Mouse (Mus musculus) T-helper 2 cell (primary cell): ENCODE results near the gene Ccdc148.

Source experiments
- in situ Hi-C: fragments of 300-600 bp; cut with MboI, MseI; formaldehyde crosslinking; loops from one replicate; pipeline ENCODE4 v1.15.1; 2025; ENCODE audit warnings: high pct_unique_total_duplicates

The Ccdc148 gene

DNA sequence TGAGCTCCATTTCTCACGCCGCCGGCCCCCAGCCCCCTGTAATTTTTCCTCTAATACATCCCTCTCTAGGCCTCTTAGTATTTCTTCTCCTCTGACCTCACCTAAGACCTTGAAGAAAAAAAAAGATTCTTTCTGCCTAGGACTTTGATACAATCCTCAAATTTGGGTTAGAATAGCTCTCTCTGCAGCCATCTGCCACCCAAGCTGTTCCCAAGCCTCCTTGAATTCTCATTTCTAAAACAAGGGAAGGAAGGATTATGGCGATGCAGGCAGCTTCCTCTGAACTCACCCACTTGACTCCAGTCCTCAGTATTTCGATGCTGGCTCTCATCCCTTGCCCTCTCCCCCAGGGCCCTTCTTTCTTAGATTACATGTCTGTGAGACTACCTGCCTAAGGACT lies 106.1 kb downstream of the Ccdc148 start:
- in situ Hi-C loops, result loop anchor here (5.0 kb wide), 1 partner anchor 288 kb away; no protein-coding TSS in a partner anchor

DNA sequence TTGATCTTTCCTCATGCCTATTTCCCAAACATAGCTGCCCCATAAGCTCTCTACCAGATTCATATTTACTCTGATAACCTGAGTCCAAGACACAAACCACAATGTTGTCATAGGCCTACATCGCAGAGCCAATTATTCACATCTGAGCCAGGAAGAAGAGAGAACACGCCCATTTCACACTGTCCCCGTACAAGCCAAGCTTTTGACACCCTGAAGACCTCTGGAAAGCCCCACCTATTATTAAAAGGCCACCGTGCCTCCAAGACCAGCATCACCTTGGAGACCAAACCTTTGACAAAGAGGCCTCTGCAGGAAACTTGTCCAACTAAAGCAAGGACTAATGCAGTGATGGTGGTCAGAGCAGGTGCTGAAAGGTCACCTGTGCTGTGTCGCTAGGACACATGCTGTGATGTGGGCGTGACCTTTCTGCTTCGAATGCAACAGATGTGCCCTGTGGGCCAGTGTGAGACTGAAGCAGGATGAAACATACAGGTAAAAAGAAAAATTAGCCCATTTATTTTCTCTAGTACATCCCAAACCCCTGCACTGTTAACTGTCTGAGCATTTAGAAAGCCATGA lies 106.9 kb downstream of the Ccdc148 start:
- in situ Hi-C loops, result loop anchor here (5.0 kb wide), 1 partner anchor 289 kb away; no protein-coding TSS in a partner anchor

DNA sequence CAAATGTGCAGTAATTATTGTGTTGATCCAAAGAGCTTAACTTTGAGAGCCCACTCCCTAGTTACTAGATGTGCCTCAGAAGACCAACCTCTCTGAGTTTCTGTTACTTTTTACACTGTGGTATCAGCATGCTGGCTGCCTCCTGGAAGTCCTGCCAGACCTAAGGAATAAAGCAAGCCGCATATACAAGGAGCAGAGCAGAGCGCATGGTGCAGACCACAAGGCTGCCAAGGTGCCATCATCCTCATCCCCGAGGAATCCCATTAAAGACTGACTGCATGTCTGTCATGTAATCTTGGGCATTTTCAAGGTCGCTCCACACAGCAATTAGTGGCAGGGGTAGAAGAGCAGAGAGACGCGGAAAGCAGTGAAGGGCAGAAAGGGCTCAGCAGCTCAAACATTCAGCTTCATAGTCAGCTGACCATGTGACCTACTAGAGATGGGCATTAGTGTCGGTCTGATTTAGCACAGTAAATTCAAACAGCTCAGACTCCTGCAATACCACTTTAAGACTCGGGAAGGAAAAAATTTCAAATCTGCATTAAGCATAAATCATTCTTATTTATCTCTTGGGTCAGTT lies 110.1 kb downstream of the Ccdc148 start:
- in situ Hi-C loops, result loop anchor here (5.0 kb wide), 1 partner anchor 292 kb away; no protein-coding TSS in a partner anchor

DNA sequence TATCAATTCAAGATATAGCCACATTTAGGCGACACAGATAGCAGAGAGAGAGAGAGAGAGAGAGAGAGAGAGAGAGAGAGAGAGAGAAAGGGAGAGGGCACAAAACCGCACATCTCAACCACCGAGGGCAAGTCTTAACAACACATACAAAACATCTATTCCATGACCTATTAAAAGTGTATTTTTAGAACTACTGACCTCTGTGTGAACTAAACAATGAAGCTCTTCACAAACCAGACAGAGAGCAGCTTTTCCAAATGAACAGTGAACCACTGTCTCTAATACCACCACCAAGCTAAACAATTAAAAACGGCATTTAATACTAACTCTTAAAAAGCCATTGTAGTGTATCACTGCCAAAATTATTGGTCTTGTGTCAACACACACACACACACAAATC lies 110.8 kb downstream of the Ccdc148 start:
- in situ Hi-C loops, result loop anchor here (5.0 to 10.0 kb wide), 3 partner anchors 88 to 915 kb away; no protein-coding TSS in a partner anchor

- in situ Hi-C loops, result loop anchor here (5.0 to 10.0 kb wide), 2 partner anchors 88 to 914 kb away; no protein-coding TSS in a partner anchor
These were observed 111.6 kb downstream of the Ccdc148 start for GRCm38 (mm10) chr2:59048775-59049451.

DNA sequence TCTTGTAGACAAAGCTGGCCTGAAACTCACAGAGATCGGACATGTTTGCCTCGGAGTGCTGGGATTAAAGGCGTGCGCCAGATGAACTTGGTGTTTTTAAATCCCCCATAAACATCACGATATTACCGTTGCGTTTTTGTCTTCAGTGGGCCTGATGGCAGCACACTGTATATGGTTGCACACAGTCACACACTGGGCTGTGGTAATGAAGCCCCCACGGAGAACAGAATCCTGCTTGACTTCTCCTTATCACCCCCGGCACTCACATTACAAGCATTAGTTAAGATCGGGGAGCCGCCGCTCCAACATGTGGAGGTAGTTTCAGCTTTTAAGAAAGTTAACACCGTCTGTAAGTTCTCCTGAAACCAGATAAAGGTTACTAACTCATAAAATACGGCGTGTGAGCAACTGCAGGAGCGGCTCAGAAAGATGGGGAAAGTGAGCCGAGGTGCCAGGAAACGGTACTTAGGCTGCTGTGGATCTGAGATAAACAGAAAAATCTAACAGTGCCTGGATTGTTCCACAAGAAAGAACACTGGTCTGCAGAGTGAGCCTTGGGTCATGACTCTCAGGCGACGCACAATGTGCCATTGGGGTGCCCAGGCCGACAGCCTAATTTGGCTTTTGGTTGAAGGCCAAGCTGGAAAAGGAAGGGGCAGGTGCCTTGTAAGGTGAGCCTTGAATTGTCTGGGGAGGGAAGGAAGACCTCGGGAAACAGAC lies 117.0 kb downstream of the Ccdc148 start:
- in situ Hi-C loops, result loop anchor here (10.0 kb wide), 1 partner anchor 909 kb away; no protein-coding TSS in a partner anchor

- in situ Hi-C loops, result loop anchor here (10.0 kb wide), 1 partner anchor 908 kb away; no protein-coding TSS in a partner anchor
These were observed 117.9 kb downstream of the Ccdc148 start for GRCm38 (mm10) chr2:59042616-59043015.

- in situ Hi-C loops, result no loop called here
These were observed 124.0 kb downstream of the Ccdc148 start for GRCm38 (mm10) chr2:59036433-59036832.

DNA sequence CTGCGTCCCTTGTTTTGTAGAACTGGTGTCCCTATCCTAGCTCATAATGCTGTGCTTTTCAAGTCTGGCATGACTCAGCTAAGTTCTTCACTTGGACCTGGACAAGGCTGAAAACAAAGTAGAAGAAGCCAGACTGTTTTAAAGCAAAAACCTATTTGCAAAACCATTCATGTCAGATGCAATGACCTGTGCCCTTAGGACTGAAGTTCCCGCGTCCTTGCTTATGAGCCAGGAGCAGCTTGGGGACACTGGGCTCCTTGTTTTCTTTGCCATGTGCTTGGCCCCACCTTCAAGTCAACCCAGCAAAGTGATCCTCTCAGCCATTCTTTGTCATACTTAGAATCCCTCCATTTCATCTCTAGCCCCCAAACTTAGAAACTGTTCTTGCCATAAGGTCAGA lies 125.3 kb downstream of the Ccdc148 start:
- in situ Hi-C loops, result no loop called here

DNA sequence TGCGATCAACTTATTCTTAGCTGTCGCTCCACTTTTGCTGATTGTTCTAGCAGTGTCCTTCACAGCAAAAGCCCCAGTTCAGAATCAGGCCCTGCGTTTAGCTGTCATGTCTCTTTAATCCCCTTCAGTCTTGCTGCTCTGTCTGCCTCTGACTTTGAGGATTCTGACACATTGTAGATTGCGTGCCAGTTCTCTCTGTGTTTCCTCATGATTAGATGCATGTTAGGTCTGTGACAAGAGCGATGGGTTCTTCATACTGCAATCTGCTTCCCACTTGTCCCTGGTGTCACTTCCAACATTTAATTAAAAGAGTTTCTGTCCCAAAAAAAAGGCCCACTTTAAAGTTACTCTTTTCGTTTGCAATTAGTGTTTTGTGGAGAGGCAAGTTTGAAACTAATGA lies 126.2 kb downstream of the Ccdc148 start:
- in situ Hi-C loops, result no loop called here

GRCm38 (mm10) chr2:59024558-59024957 lies 135.9 kb downstream of the Ccdc148 start:
- in situ Hi-C loops, result no loop called here

GRCm38 (mm10) chr2:59007356-59007755 lies 153.1 kb downstream of the Ccdc148 start:
- in situ Hi-C loops, result no loop called here

- in situ Hi-C loops, result no loop called here
These were observed 153.7 kb downstream of the Ccdc148 start for GRCm38 (mm10) chr2:59006567-59007340.

- in situ Hi-C loops, result loop anchor here (25.0 kb wide), 1 partner anchor 535 kb away; the partner anchor contains the start of gene Gm17409
These were observed 163.3 kb downstream of the Ccdc148 start for GRCm38 (mm10) chr2:58997151-58997550.

- in situ Hi-C loops, result loop anchor here (25.0 kb wide), 1 partner anchor 530 kb away; the partner anchor contains the start of gene Gm17409
These were observed 167.9 kb downstream of the Ccdc148 start for GRCm38 (mm10) chr2:58992431-58993191.

- in situ Hi-C loops, result loop anchor here (25.0 kb wide), 1 partner anchor 516 kb away; the partner anchor contains the start of gene Gm17409
These were observed 182.4 kb downstream of the Ccdc148 start for GRCm38 (mm10) chr2:58978095-58978494.

DNA sequence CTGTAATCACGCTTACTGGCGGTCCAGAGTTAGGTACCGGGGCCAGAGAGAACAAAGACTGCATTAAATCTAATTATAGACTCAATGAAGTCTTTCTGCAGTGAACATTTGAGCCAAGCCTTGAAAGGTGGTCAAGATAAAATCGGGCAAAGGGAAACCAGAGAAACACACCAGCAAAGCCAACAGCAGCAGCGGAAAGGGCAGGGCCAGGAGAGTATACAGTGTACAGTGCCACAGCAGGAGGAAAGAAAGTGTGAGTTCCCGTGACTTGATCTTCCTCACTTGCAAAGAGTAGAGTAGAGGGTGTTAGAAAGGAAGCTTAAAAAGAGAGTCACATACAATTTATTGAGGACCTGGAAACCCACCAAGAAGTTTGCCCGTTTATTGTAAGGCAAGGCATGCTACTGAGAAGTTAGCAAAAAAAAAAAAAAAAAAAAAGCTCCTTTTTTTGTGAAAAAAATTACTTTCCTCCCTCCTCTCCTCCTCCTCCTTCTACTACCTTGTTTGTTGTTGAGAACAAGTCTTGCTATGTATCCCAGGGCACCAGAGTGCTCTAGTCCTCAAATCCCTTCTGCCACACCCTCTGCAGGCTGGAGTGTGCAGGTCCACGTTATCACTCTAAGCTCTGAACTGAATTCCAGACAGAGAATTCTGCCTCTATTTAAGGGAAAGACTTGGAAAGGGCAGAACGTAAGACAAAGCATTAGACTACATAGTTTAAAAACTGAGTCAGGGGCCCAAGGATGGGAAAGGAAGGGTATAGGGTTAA lies 188.8 kb downstream of the Ccdc148 start:
- in situ Hi-C loops, result no loop called here

- in situ Hi-C loops, result no loop called here
These were observed 203.6 kb downstream of the Ccdc148 start for GRCm38 (mm10) chr2:58956770-58957300.

DNA sequence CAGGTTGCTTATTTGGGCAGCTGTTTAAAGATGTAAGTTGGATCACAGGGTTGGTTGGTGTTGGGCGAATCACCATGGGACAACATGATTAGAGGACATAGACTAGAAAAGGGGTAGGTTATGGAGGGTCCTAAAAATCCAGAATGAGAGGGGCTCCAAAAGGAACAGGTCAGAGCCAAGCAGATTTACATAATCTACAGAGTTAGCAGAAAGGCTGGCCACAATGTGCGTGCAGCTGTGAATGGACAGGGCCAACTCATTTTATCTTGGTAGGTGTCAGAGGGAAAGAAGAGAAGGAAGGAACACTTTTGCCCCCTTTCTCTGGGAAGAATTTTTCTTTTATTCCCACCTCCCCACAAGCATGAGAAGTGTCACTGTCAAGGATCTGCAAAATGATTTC lies 204.1 kb downstream of the Ccdc148 start:
- in situ Hi-C loops, result no loop called here
